Mouse (Mus musculus): Measurements from ENCODE around the gene Dab2ip.

GRCm38 (mm10) chr2:35613946-35614353 is 55.9 kb downstream of the Dab2ip start:
- no peak for TF ChIP-seq POLR2A (IDR thresholded peaks at IDR 0.05; ENCODE audit: borderline replicate concordance, low read depth, low read length)
- no peak for TF ChIP-seq CTCF (IDR thresholded peaks at IDR 0.05; ENCODE audit: low read depth, low read length)
